Mouse (Mus musculus) stomach, embryonic 14.5 days (tissue): ENCODE data around the gene Adamts17. TPM values are rescaled to one million over a fixed set of nuclear protein-coding genes. Genes with fewer than 3 reads are reported as not detected.

Source experiments
- ATAC-seq: fragments of 200-750 bp; cut with Nextera tagmentation; 2 replicates; pipeline ENCODE4 v1.8.0; 2017; ENCODE audit warnings: low read depth, moderate TSS enrichment; ENCODE audit not compliant: insufficient number of reproducible peaks, insufficient read depth, low FRiP score
- H3K27ac ChIP-seq: fragments of 300-500 bp; sonication (generic); 2 replicates; pipeline ENCODE4 v1.5.1; 2014; ENCODE audit warnings: mild to moderate bottlenecking, low read length, moderate library complexity, mixed read lengths
- H3K27me3 ChIP-seq: fragments of 300-500 bp; sonication (generic); 2 replicates; pipeline ENCODE4 v1.6.1; 2014; ENCODE audit warnings: low read length, control low read depth, mixed read lengths; ENCODE audit not compliant: control insufficient read depth, insufficient read depth
- H3K36me3 ChIP-seq: fragments of 300-500 bp; sonication (generic); 2 replicates; pipeline ENCODE4 v1.6.1; 2014; ENCODE audit warnings: mild to moderate bottlenecking, control low read depth, low read length, moderate library complexity, mixed read lengths; ENCODE audit not compliant: control insufficient read depth, insufficient read depth
- H3K4me1 ChIP-seq: fragments of 300-500 bp; sonication (generic); 2 replicates; pipeline ENCODE4 v1.6.1; 2014; ENCODE audit warnings: low read length, control low read depth, mixed read lengths; ENCODE audit not compliant: control insufficient read depth, insufficient read depth
- H3K4me2 ChIP-seq: fragments of 300-500 bp; sonication (generic); replicated peaks from 2 replicates; pipeline ENCODE4 v1.6.1; 2014; ENCODE audit warnings: low read depth, low read length, control low read depth
- H3K4me3 ChIP-seq: fragments of 300-500 bp; sonication (generic); 2 replicates; pipeline ENCODE4 v1.5.1; 2014; ENCODE audit warnings: low read depth, low read length, control low read depth
- H3K9ac ChIP-seq: fragments of 300-500 bp; sonication (generic); replicated peaks from 2 replicates; pipeline ENCODE4 v1.6.1; 2014; ENCODE audit warnings: low read depth, mild to moderate bottlenecking, control low read depth, low read length, moderate library complexity, mixed read lengths
- H3K9me3 ChIP-seq: fragments of 300-500 bp; sonication (generic); 2 replicates; pipeline ENCODE4 v1.6.1; 2016; ENCODE audit warnings: low read depth, low read length, control low read depth; ENCODE audit not compliant: control insufficient read depth
- WGBS: fragments of 180-500 bp; shearing (Covaris S2); extraction: QIAGEN DNeasy Blood & Tissue Kit; methylation state at CpG from one replicate; pipeline ENCODE4 v1.1.7; 2014; 5-methylcytosine and 5-hydroxymethylcytosine counted together
- polyA plus RNA-seq: library from polyadenylated mRNA; unstranded; fragments of >200 nt; fragmentation: Nextera tagmentation; extraction: Ambion mirVana; gene quantifications from 2 replicates; pipeline ENCODE4 v1.2.1, GENCODE M21; 2014

Adamts17 gene
- polyA plus RNA-seq, 1 experiment from 2014 or later, result 7.8 TPM

DNA sequence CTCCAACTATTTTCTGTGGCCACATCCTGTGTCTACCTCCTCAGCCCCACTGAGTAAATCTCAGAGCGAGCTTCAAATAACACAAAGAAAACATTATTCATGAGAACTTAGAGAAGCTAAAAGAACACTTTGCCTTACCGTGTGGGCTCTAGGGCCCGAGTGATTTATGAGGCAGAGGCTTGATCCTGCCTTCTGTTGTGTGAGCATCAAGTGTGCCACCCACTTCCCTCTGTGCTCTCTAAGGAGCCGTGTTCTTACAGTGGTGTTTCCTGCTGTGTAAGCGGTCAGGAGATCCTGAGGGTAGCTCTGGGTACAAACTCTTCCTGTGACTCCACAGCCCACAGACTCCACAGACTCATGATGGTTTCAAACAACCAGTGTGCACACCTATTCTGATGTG is 35.7 kb upstream of the Adamts17 start:
- H3K4me2 ChIP-seq, result no peak overlapping the region
- no peak overlapping the region for H3K27ac ChIP-seq
- H3K9me3 ChIP-seq, result no peaks in the 10 kb centered on the region
- H3K27me3 ChIP-seq, result no peaks in the 10 kb centered on the region
- no peaks in the 10 kb centered on the region for H3K36me3 ChIP-seq
- peaks cover 5% of the 10 kb centered on the region; the same call in 1 of the 2 replicates for H3K4me1 ChIP-seq
- WGBS, result 33% methylated on average over 5 of the region's 5 CpGs
- ATAC-seq, result no peak
- H3K4me3 ChIP-seq, result no peak overlapping the region
- H3K9ac ChIP-seq, result no peak overlapping the region

DNA sequence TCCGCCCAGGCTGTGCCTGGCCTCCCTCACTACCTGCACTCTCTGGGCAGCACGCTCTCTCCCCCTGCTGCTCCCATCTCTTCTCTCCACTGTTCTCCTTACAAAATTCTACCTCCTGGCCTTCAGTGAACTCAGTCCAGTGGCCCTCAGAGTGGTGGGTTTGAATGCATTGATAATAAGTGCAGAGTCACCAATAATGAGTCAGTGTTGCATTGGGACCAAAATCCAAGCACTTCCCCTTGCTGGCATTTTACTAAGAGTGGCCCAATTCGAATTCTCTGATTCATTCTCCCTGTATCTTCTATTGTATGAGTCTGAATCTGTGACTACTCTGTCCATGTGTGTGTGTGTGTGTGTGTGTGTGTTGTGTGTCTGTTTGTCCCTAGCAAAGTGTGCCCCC is 32.7 kb upstream of the Adamts17 start:
- Histone ChIP-seq H3K4me1 (peaks cover 2% of the 10 kb centered on the region; the same call in 1 of the 2 replicates), H3K27me3 (no peaks in the 10 kb centered on the region), H3K4me2 (no peak overlapping the region), H3K36me3 (no peaks in the 10 kb centered on the region), H3K4me3 (no peak overlapping the region), H3K9me3 (no peaks in the 10 kb centered on the region), H3K27ac (no peak overlapping the region), H3K9ac (no peak overlapping the region)
- no peak for ATAC-seq
- 69% methylated on average over 3 of the region's 3 CpGs for WGBS

DNA sequence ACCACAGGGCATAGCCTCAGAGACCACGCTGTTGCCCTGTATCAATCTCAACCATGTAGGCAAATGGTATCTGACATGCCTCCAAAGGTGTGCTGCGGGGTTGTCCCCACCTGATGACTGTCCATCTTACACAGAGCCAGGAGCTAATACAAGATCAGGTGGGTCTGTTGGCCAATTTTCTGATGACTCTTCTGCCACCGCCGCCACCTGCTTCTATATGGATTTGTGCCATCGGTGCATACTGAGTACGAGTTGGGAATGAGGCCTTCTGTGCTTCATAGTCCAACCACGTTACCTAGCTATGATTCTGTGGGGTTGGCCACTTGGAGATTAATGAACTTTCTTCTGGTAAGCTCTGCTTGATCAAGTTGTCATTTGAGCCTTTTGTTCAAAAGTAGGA is 29.1 kb upstream of the Adamts17 start:
- no peak overlapping the region for H3K27ac ChIP-seq
- H3K27me3 ChIP-seq, result no peaks in the 10 kb centered on the region
- WGBS, result 91% methylated on average over 7 of the region's 7 CpGs
- no peaks in the 10 kb centered on the region for H3K4me1 ChIP-seq
- H3K9me3 ChIP-seq, result no peaks in the 10 kb centered on the region
- H3K4me2 ChIP-seq, result no peak overlapping the region
- no peaks in the 10 kb centered on the region for H3K36me3 ChIP-seq
- H3K4me3 ChIP-seq, result no peak overlapping the region
- ATAC-seq, result no peak
- no peak overlapping the region for H3K9ac ChIP-seq

DNA sequence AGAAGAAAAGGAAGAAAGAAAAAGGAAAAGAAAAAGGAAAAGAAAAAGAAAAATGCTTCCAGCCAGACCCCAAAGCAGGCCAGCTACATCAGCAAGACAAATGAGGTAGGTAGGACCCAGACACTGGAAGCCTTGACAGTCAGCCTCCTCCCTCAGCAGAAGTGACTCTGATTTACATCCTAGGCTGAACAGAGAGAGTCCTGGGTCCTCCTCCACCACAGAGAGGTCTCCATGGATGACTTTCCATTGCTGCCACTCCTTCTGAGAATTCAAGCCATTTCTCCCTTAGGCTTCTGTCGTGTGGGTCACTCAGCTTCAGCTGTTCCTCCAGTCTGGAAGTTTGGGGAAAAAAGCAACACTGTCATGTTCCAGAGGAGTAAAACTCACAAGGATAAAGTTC is 28.2 kb upstream of the Adamts17 start:
- ATAC-seq, result no peak
- Histone ChIP-seq H3K4me3 (no peak overlapping the region), H3K27ac (no peak overlapping the region), H3K4me2 (no peak overlapping the region), H3K4me1 (no peaks in the 10 kb centered on the region), H3K36me3 (no peaks in the 10 kb centered on the region), H3K27me3 (no peaks in the 10 kb centered on the region), H3K9ac (no peak overlapping the region), H3K9me3 (no peaks in the 10 kb centered on the region)
- WGBS, result 73% methylated on average over 1 of the region's 1 CpGs

DNA sequence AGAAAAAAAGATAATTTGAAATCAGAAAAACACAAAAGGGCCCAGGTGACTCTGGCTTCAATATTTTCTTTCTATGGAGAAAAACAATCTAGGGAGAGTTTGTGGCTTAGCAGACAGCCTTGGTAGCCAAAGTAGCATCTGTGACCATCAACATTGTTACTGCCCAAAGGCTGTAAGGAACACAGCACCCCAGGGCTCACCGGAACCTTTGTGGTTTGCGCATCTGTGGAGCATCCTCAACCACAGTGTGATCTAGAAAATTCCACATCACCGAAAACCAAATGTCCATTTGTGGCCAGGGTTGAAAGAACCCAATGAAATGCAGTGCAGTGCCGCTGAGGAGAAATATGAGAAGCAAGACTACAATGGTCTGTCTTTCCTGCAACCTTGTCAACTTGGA is 27.2 kb upstream of the Adamts17 start:
- H3K9me3 ChIP-seq, result no peaks in the 10 kb centered on the region
- WGBS, result 80% methylated on average over 4 of the region's 4 CpGs
- no peak overlapping the region for H3K27ac ChIP-seq
- no peaks in the 10 kb centered on the region for H3K4me1 ChIP-seq
- no peak for ATAC-seq
- no peaks in the 10 kb centered on the region for H3K27me3 ChIP-seq
- H3K36me3 ChIP-seq, result no peaks in the 10 kb centered on the region
- no peak overlapping the region for H3K9ac ChIP-seq
- no peak overlapping the region for H3K4me3 ChIP-seq
- H3K4me2 ChIP-seq, result no peak overlapping the region

DNA sequence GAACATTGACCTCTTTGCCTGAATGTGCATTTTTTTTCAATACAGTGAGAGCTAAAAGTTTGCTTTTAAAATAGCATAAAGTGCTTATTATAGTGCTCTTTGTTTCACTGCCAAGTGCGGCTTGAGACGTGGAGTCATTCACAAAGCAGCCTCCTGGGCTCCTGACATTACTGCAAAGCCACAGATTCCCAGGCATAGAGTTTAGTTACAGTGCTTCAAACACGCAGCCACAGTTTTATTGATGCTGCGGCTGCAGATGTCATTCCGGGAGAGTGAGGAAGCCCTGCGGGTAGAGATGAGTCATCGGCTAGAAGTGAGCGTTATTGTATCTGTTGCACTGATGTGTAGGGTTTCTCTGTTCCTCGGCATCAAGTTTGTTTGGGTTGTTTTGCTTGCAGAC is 26.8 kb upstream of the Adamts17 start:
- H3K4me3 ChIP-seq, result no peak overlapping the region
- WGBS, result 50% methylated on average over 9 of the region's 9 CpGs
- no peak for ATAC-seq
- H3K9ac ChIP-seq, result no peak overlapping the region
- no peaks in the 10 kb centered on the region for H3K27me3 ChIP-seq
- H3K4me1 ChIP-seq, result no peaks in the 10 kb centered on the region
- no peaks in the 10 kb centered on the region for H3K9me3 ChIP-seq
- no peak overlapping the region for H3K27ac ChIP-seq
- H3K4me2 ChIP-seq, result no peak overlapping the region
- no peaks in the 10 kb centered on the region for H3K36me3 ChIP-seq

DNA sequence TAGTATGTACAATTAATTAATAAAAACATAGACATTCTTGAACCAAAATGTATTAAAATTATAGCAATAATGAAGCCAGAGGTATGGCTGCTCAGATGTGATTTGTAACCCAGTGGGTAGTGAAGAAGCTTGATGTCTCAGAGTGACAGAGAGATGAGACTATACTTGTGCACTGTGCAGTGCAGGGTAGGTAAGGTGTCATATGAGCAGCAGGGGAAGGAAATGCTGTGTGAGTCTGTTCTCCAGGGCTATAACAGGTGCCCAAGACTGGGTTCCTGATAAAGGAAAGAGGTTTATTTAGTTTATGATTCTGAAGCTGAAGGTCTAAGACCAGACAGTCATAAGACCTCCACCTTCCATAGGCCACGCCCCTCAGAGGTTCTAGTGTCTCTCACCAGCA is 26.4 kb upstream of the Adamts17 start:
- no peaks in the 10 kb centered on the region for H3K9me3 ChIP-seq
- WGBS, result 68% methylated on average over 1 of the region's 1 CpGs
- ATAC-seq, result no peak

DNA sequence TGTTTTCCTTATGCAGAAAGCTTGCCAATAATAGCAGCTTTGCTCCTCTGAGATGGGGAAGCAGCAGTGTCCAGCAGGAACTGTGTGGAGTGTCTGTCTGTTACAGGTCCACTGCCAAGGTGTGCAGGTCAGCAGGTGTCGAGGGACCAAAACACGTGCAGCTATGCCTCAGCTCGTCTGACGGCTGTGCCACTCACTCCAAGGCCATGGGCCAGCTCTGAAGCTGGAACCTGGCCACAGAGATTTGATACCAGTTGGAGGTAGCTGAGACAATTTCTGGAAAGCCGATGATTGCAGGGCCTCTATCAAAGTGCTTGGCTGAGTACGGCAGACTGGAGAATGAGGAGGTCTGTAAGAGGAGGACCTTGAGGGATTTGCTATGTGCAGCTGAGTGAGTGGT is 24.0 kb upstream of the Adamts17 start:
- Histone ChIP-seq H3K4me3 (no peak overlapping the region), H3K9ac (no peak overlapping the region), H3K9me3 (no peaks in the 10 kb centered on the region), H3K27ac (no peak overlapping the region), H3K4me2 (no peak overlapping the region), H3K27me3 (no peaks in the 10 kb centered on the region), H3K4me1 (no peaks in the 10 kb centered on the region), H3K36me3 (no peaks in the 10 kb centered on the region)
- ATAC-seq, result no peak
- WGBS, result 88% methylated on average over 6 of the region's 6 CpGs

More for the DNA sequence above, 26.4 kb upstream of the Adamts17 start:
- Histone ChIP-seq H3K27me3 (no peaks in the 10 kb centered on the region), H3K4me2 (no peak overlapping the region), H3K36me3 (no peaks in the 10 kb centered on the region), H3K9ac (no peak overlapping the region), H3K4me1 (no peaks in the 10 kb centered on the region), H3K4me3 (no peak overlapping the region), H3K27ac (no peak overlapping the region)

DNA sequence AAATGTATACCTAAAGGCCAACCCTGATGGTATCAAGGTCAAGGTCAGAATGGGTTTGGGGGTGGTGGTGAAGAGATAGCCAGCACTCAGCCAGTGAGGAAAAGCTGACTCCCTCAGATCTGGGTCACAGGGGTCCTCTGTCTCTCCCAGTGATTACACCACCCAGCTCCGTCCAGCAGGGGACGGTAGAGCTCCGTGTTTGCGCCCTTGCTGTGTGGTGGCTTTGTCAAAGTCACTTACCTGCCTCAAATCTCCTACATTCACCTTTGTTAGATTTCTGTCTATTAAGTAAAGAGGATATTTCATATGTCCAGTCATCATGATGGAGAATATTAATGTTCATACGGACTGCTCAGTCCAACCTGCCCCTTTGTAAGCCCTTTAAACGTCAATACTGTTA is 19.5 kb upstream of the Adamts17 start:
- Histone ChIP-seq H3K36me3 (no peaks in the 10 kb centered on the region), H3K27ac (no peak overlapping the region), H3K9ac (no peak overlapping the region), H3K4me3 (no peak overlapping the region), H3K9me3 (no peaks in the 10 kb centered on the region), H3K4me2 (no peak overlapping the region), H3K27me3 (no peaks in the 10 kb centered on the region), H3K4me1 (peaks cover 9% of the 10 kb centered on the region)
- no peak for ATAC-seq
- WGBS, result 24% methylated on average over 6 of the region's 6 CpGs
